Mouse (Mus musculus) embryonic facial prominence, embryonic 11.5 days (tissue): ENCODE measurements around the gene Cep126. TPM values are rescaled to one million over a fixed set of nuclear protein-coding genes. Genes with fewer than 3 reads are reported as not detected.
A peak's percentile ranks its signal among the peaks of the same experiment; 100 is the strongest.

ENCODE experiments used
- ATAC-seq: fragments of 200-750 bp; cut with Nextera tagmentation; replicated peaks from 2 replicates; pipeline ENCODE4 v1.8.0; 2017; ENCODE audit warnings: low read depth; ENCODE audit not compliant: insufficient number of reproducible peaks, low FRiP score, low TSS enrichment
- DNase-seq: peaks from one replicate; pipeline ENCODE4 v3.0.0-alpha.2; 2015; ENCODE audit warnings: low spot score
- H3K27ac ChIP-seq: fragments of 300-500 bp; sonication (generic); replicated peaks from 2 replicates; pipeline ENCODE4 v1.5.1; 2014; ENCODE audit warnings: mild to moderate bottlenecking, low read depth, low read length, control low read depth
- H3K27me3 ChIP-seq: fragments of 300-500 bp; sonication (generic); 2 replicates; pipeline ENCODE4 v1.6.1; 2014; ENCODE audit warnings: mild to moderate bottlenecking, low read length, moderate library complexity, mixed read lengths; ENCODE audit not compliant: control insufficient read depth, insufficient read depth
- H3K36me3 ChIP-seq: fragments of 300-500 bp; sonication (generic); replicated peaks from 2 replicates; pipeline ENCODE4 v1.6.1; 2014; ENCODE audit warnings: low read depth, mild to moderate bottlenecking, low read length, moderate library complexity, mixed read lengths; ENCODE audit not compliant: control insufficient read depth, insufficient read depth
- H3K4me1 ChIP-seq: fragments of 300-500 bp; sonication (generic); 2 replicates; pipeline ENCODE4 v1.6.1; 2014; ENCODE audit warnings: low read length, mixed read lengths; ENCODE audit not compliant: control insufficient read depth, insufficient read depth
- H3K4me2 ChIP-seq: fragments of 300-500 bp; sonication (generic); 2 replicates; pipeline ENCODE4 v1.6.1; 2014; ENCODE audit warnings: low read depth, mild to moderate bottlenecking, control low read depth, low read length, moderate library complexity
- H3K4me3 ChIP-seq: fragments of 300-500 bp; sonication (generic); 2 replicates; pipeline ENCODE4 v1.5.1; 2014; ENCODE audit warnings: low read depth, low read length, control low read depth
- H3K9ac ChIP-seq: fragments of 300-500 bp; sonication (generic); replicated peaks from 2 replicates; pipeline ENCODE4 v1.6.1; 2014; ENCODE audit warnings: mild to moderate bottlenecking, control low read depth, low read length
- H3K9me3 ChIP-seq: fragments of 300-500 bp; sonication (generic); replicated peaks from 2 replicates; pipeline ENCODE4 v1.6.1; 2016; ENCODE audit warnings: mild to moderate bottlenecking, low read length, inconsistent platforms, mixed read lengths; ENCODE audit not compliant: control insufficient read depth
- WGBS: fragments of 180-500 bp; shearing (Covaris S2); extraction: QIAGEN DNeasy Blood & Tissue Kit; methylation state at CpG from one replicate; pipeline ENCODE4 v1.1.7; 2014; 5-methylcytosine and 5-hydroxymethylcytosine counted together
- polyA plus RNA-seq: library from polyadenylated mRNA; unstranded; fragments of >200 nt; fragmentation: Nextera tagmentation; extraction: Ambion mirVana; gene quantifications from 2 replicates; pipeline ENCODE4 v1.2.1, GENCODE M21; 2014

Gene Cep126
- polyA plus RNA-seq, 1 experiment from 2014 or later, result 4.3 TPM

- 90% methylated on average over 4 of the region's 4 CpGs for WGBS
- ATAC-seq, result no peak
Observed at GRCm38 (mm10) chr9:8103050-8103449, 31.0 kb downstream of the Cep126 start.

GRCm38 (mm10) chr9:8100962-8101361, 33.1 kb downstream of the Cep126 start:
- no peaks in the 10 kb centered on the region for H3K4me1 ChIP-seq
- no peak overlapping the region for H3K4me2 ChIP-seq
- DNase-seq (no peak), ATAC-seq (no peak)
- H3K27me3 ChIP-seq, result no peaks in the 10 kb centered on the region
- WGBS, result 88% methylated on average over 6 of the region's 6 CpGs
- no peak overlapping the region for H3K9ac ChIP-seq
- H3K9me3 ChIP-seq, result no peaks in the 10 kb centered on the region
- no peaks in the 10 kb centered on the region for H3K36me3 ChIP-seq
- H3K4me3 ChIP-seq, result no peak overlapping the region
- no peak overlapping the region for H3K27ac ChIP-seq

More at GRCm38 (mm10) chr9:8103050-8103449, 31.0 kb downstream of the Cep126 start:
- Histone ChIP-seq H3K27me3 (no peaks in the 10 kb centered on the region), H3K4me2 (no peak overlapping the region), H3K27ac (no peak overlapping the region), H3K9ac (no peak overlapping the region), H3K4me1 (no peaks in the 10 kb centered on the region), H3K4me3 (no peak overlapping the region), H3K36me3 (no peaks in the 10 kb centered on the region), H3K9me3 (no peaks in the 10 kb centered on the region)
- DNase-seq, result no peak

- H3K27me3 ChIP-seq, result no peaks in the 10 kb centered on the region
- WGBS, result 87% methylated on average over 5 of the region's 5 CpGs
- no peak for ATAC-seq
- H3K4me3 ChIP-seq, result no peak overlapping the region
- H3K36me3 ChIP-seq, result no peaks in the 10 kb centered on the region
- H3K9me3 ChIP-seq, result no peaks in the 10 kb centered on the region
- DNase-seq, result no peak
- H3K4me2 ChIP-seq, result no peak overlapping the region
- H3K27ac ChIP-seq, result no peak overlapping the region
- no peak overlapping the region for H3K9ac ChIP-seq
- H3K4me1 ChIP-seq, result no peaks in the 10 kb centered on the region
Observed at GRCm38 (mm10) chr9:8078882-8079281, 55.2 kb downstream of the Cep126 start.

GRCm38 (mm10) chr9:8074345-8074744, 59.7 kb downstream of the Cep126 start:
- DNase-seq (peak; percentile 38), ATAC-seq (no peak)
- Histone ChIP-seq H3K36me3 (no peaks in the 10 kb centered on the region), H3K27ac (no peak overlapping the region), H3K27me3 (no peaks in the 10 kb centered on the region), H3K9ac (no peak overlapping the region), H3K4me3 (no peak overlapping the region), H3K4me1 (no peaks in the 10 kb centered on the region), H3K4me2 (no peak overlapping the region), H3K9me3 (no peaks in the 10 kb centered on the region)

- no peak for ATAC-seq
- Histone ChIP-seq H3K27me3 (no peaks in the 10 kb centered on the region), H3K36me3 (no peaks in the 10 kb centered on the region), H3K4me2 (no peak overlapping the region), H3K9me3 (no peaks in the 10 kb centered on the region), H3K4me3 (no peak overlapping the region), H3K9ac (no peak overlapping the region), H3K4me1 (no peaks in the 10 kb centered on the region), H3K27ac (no peak overlapping the region)
- no peak for DNase-seq
- 94% methylated on average over 3 of the region's 3 CpGs for WGBS
Observed at GRCm38 (mm10) chr9:8073203-8073755, 60.8 kb downstream of the Cep126 start.

GRCm38 (mm10) chr9:8059636-8060035, 74.5 kb downstream of the Cep126 start:
- Histone ChIP-seq H3K27me3 (no peaks in the 10 kb centered on the region), H3K27ac (no peak overlapping the region), H3K4me1 (no peaks in the 10 kb centered on the region), H3K4me3 (no peak overlapping the region), H3K9ac (no peak overlapping the region), H3K4me2 (no peak overlapping the region), H3K9me3 (no peaks in the 10 kb centered on the region), H3K36me3 (no peaks in the 10 kb centered on the region)
- no peak for DNase-seq
- no peak for ATAC-seq
- 35% methylated on average over 3 of the region's 3 CpGs for WGBS

GRCm38 (mm10) chr9:8054831-8055230, 79.3 kb downstream of the Cep126 start:
- H3K4me1 ChIP-seq, result no peaks in the 10 kb centered on the region
- no peak overlapping the region for H3K9ac ChIP-seq
- 45% methylated on average over 1 of the region's 1 CpGs for WGBS
- no peak overlapping the region for H3K27ac ChIP-seq
- H3K9me3 ChIP-seq, result no peaks in the 10 kb centered on the region
- H3K4me2 ChIP-seq, result no peak overlapping the region
- no peak for ATAC-seq
- H3K27me3 ChIP-seq, result no peaks in the 10 kb centered on the region
- no peak overlapping the region for H3K4me3 ChIP-seq
- no peak for DNase-seq
- H3K36me3 ChIP-seq, result no peaks in the 10 kb centered on the region

GRCm38 (mm10) chr9:8043044-8043387, 91.1 kb downstream of the Cep126 start:
- Histone ChIP-seq H3K9me3 (no peaks in the 10 kb centered on the region), H3K4me3 (no peak overlapping the region; the same call in 1 of the 2 replicates), H3K9ac (peak overlapping the region; percentile 1; the same call in 1 of the 2 replicates), H3K27ac (no peak overlapping the region), H3K36me3 (no peaks in the 10 kb centered on the region), H3K27me3 (no peaks in the 10 kb centered on the region), H3K4me1 (no peaks in the 10 kb centered on the region), H3K4me2 (no peak overlapping the region; the same call in 1 of the 2 replicates)
- ATAC-seq (peak; percentile 21; the same call in 1 of the 2 replicates), DNase-seq (no peak)
- WGBS, result 22% methylated on average over 5 of the region's 5 CpGs
